8 mouse cellular contexts compared by ENCODE assay signal in the genomic region with DNA sequence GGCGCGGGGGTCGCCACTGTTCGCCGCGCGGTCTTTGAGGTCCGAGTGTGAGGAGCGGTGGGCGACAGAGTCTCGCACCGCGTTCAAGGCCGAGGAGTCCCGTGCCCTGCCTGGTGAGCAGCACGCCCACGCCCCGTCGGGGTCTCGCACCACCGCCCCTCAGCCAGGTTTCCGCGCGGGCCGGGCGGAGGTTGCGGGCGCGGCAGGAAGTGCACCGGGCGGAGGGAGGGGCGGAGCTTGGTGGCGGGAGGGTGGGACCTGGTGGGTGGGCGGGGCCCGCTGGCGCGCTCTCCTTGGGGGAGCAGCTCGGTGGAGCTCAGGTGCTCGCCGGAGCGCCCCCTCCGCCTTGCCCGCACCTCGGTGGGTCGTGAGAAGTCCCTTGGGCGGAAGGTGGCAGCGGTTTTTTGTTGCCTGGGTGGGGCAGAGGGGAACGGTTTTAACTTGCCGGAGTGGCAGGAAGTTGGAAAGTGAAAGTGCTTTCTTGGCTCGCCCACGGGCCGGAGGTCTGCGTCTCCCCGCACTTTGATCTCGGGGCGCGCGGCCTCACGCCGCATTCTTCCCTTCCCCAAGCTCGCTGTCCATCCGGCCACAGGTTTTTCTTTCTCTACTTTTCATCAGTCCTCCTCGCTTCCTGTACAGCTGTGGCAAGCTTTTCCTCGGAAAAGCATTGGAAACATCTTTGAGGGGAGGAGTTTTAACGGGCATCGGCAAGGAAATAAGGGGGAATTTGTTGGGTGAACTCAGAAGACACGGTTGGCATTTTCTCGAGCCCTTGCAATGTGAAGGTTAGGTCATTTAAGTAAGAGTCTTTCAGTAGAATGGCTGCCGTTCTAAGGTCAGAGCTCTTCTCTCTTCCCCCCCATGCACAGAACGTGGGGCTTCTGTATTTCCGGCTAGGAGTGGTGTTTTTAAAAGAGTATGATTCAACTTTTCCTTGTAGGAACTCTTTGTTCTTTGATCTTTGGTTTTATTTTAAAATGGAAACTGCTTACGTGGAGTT. TPM values are rescaled to one million over a fixed set of nuclear protein-coding genes. Genes with fewer than 3 reads are reported as not detected.
A peak's percentile ranks its signal among the peaks of the same experiment; 100 is the strongest.
DNase-seq lines count a peak whose midpoint lies in the region; ATAC-seq and TF ChIP-seq lines count a peak whose summit lies in the region.

No protein-coding gene starts in this region.

- peak overlapping the region; percentile 62 for H3K4me2 ChIP-seq in embryonic facial prominence, embryonic 15.5 days (replicated peaks)
- H3K4me2 ChIP-seq in kidney, embryonic 15.5 days, result peak overlapping the region; percentile 69
- peak overlapping the region; percentile 58 for H3K4me2 ChIP-seq in limb, embryonic 15.5 days
- H3K4me2 ChIP-seq in midbrain, postnatal 0 days (ENCODE audit: low read depth, low read length, poor library complexity, severe bottlenecking), result peak overlapping the region; percentile 71

- peak overlapping the region; percentile 92 for H3K4me3 ChIP-seq in bone marrow macrophage, adult 2 months (ENCODE audit: insufficient read depth, low read length)
- H3K4me3 ChIP-seq in embryonic facial prominence, embryonic 15.5 days (replicated peaks), result peak overlapping the region; percentile 84
- peak overlapping the region; percentile 89 for H3K4me3 ChIP-seq in heart, embryonic 10.5 days
- H3K4me3 ChIP-seq in kidney, embryonic 15.5 days (replicated peaks), result peak overlapping the region; percentile 86
- H3K4me3 ChIP-seq in limb, embryonic 15.5 days, result peak overlapping the region; percentile 82
- H3K4me3 ChIP-seq in midbrain, postnatal 0 days (ENCODE audit: low read depth, low read length), result peak overlapping the region; percentile 69

- no peaks in the 10 kb centered on the region for H3K9me3 ChIP-seq in embryonic facial prominence, embryonic 15.5 days (replicated peaks)
- H3K9me3 ChIP-seq in heart, embryonic 10.5 days, result no peaks in the 10 kb centered on the region
- H3K9me3 ChIP-seq in kidney, embryonic 15.5 days (replicated peaks), result no peaks in the 10 kb centered on the region
- H3K9me3 ChIP-seq in limb, embryonic 15.5 days, result no peaks in the 10 kb centered on the region
- H3K9me3 ChIP-seq in midbrain, postnatal 0 days (ENCODE audit: low read length), result no peaks in the 10 kb centered on the region

- peak overlapping the region; percentile 91 for H3K27ac ChIP-seq in bone marrow macrophage, adult 2 months (ENCODE audit: insufficient read depth, low read depth, low read length)
- H3K27ac ChIP-seq in embryonic facial prominence, embryonic 15.5 days (replicated peaks), result peak overlapping the region; percentile 100
- peak overlapping the region; percentile 100 for H3K27ac ChIP-seq in heart, embryonic 10.5 days
- H3K27ac ChIP-seq in kidney, embryonic 15.5 days, result peak overlapping the region; percentile 100
- H3K27ac ChIP-seq in limb, embryonic 15.5 days, result peak overlapping the region; percentile 100
- peak overlapping the region; percentile 97 for H3K27ac ChIP-seq in midbrain, postnatal 0 days (ENCODE audit: low read depth, low read length)

- no peak; the same call in 1 of the 2 replicates for TF ChIP-seq POLR2A in bone marrow macrophage, adult 2 months (IDR thresholded peaks at IDR 0.05; ENCODE audit: borderline replicate concordance, low read depth, low read length)

- no peaks in the 10 kb centered on the region for H3K27me3 ChIP-seq in embryonic facial prominence, embryonic 15.5 days
- H3K27me3 ChIP-seq in heart, embryonic 10.5 days (ENCODE audit: insufficient read depth, poor library complexity, severe bottlenecking), result no peaks in the 10 kb centered on the region
- no peaks in the 10 kb centered on the region for H3K27me3 ChIP-seq in kidney, embryonic 15.5 days
- no peaks in the 10 kb centered on the region for H3K27me3 ChIP-seq in limb, embryonic 15.5 days
- H3K27me3 ChIP-seq in midbrain, postnatal 0 days (ENCODE audit: insufficient read depth, low read length), result no peaks in the 10 kb centered on the region

- WGBS in embryonic facial prominence, embryonic 15.5 days, result under 1% methylated on average over 71 of the region's 72 CpGs
- WGBS in heart, embryonic 10.5 days, result 1% methylated on average over 72 of the region's 72 CpGs
- WGBS in kidney, embryonic 15.5 days, result under 1% methylated on average over 70 of the region's 72 CpGs
- under 1% methylated on average over 62 of the region's 72 CpGs for WGBS in limb, embryonic 15.5 days
- WGBS in midbrain, postnatal 0 days, result under 1% methylated on average over 43 of the region's 72 CpGs

- H3K9ac ChIP-seq in embryonic facial prominence, embryonic 15.5 days, result peak overlapping the region; percentile 96
- H3K9ac ChIP-seq in kidney, embryonic 15.5 days, result peak overlapping the region; percentile 94
- H3K9ac ChIP-seq in limb, embryonic 15.5 days, result peak overlapping the region; percentile 93
- peak overlapping the region; percentile 83 for H3K9ac ChIP-seq in midbrain, postnatal 0 days (replicated peaks; ENCODE audit: low read length, poor library complexity, severe bottlenecking)

- DNase-seq in B cell, adult 2 months, result peak; percentile 94
- DNase-seq in heart, embryonic 10.5 days (ENCODE audit: low spot score), result peak; percentile 94
- DNase-seq in midbrain, postnatal 0 days (ENCODE audit: low spot score), result peak; percentile 75
- DNase-seq in spleen, postnatal 10 days (ENCODE audit: low spot score in 2 of 2), result peak; percentile 89 to 94

- H3K36me3 ChIP-seq in embryonic facial prominence, embryonic 15.5 days, result no peaks in the 10 kb centered on the region
- no peaks in the 10 kb centered on the region for H3K36me3 ChIP-seq in heart, embryonic 10.5 days
- H3K36me3 ChIP-seq in kidney, embryonic 15.5 days, result no peaks in the 10 kb centered on the region
- H3K36me3 ChIP-seq in limb, embryonic 15.5 days, result no peaks in the 10 kb centered on the region
- H3K36me3 ChIP-seq in midbrain, postnatal 0 days (ENCODE audit: insufficient read depth, low read length), result no peaks in the 10 kb centered on the region

- peaks cover 38% of the 10 kb centered on the region for H3K4me1 ChIP-seq in bone marrow macrophage, adult 2 months (ENCODE audit: control insufficient read depth, insufficient read depth, low read length)
- H3K4me1 ChIP-seq in embryonic facial prominence, embryonic 15.5 days, result peaks cover 38% of the 10 kb centered on the region
- peaks cover 23% of the 10 kb centered on the region for H3K4me1 ChIP-seq in heart, embryonic 10.5 days
- H3K4me1 ChIP-seq in kidney, embryonic 15.5 days, result peaks cover 39% of the 10 kb centered on the region
- peaks cover 21% of the 10 kb centered on the region for H3K4me1 ChIP-seq in limb, embryonic 15.5 days
- H3K4me1 ChIP-seq in midbrain, postnatal 0 days (ENCODE audit: insufficient read depth, low read length), result peaks cover 7% of the 10 kb centered on the region

- peak; percentile 90 for ATAC-seq in embryonic facial prominence, embryonic 15.5 days (ENCODE audit: insufficient number of reproducible peaks, low FRiP score, low TSS enrichment, low read depth)
- peak; percentile 94 for ATAC-seq in kidney, embryonic 15.5 days (replicated peaks; ENCODE audit: low FRiP score)
- ATAC-seq in limb, embryonic 15.5 days (ENCODE audit: insufficient number of reproducible peaks, low FRiP score, low TSS enrichment, low read depth), result peak; percentile 86
- ATAC-seq in midbrain, postnatal 0 days (ENCODE audit: low FRiP score), result peak; percentile 91

- no peak for TF ChIP-seq CTCF in bone marrow macrophage, adult 2 months (IDR thresholded peaks at IDR 0.05; ENCODE audit: low read depth, low read length)
- TF ChIP-seq CTCF in midbrain, postnatal 0 days (IDR thresholded peaks at IDR 0.05), result no peak

RNA-seq across cellular contexts. Expression of a gene that starts 0.7 kb away (rescaled TPM):
- polyA plus RNA-seq in bone marrow macrophage, adult 2 months (2012; ENCODE audit: insufficient read depth, insufficient read length, missing spikeins), result 59.7 and 66.6 TPM in 2 replicates
- polyA plus RNA-seq in embryonic facial prominence, embryonic 15.5 days (2015; fragmentation: Nextera tagmentation; extraction: Ambion mirVana), result 23.0 and 29.2 TPM in 2 replicates
- polyA plus RNA-seq in heart, embryonic 10.5 days (2016; fragmentation: Nextera tagmentation; extraction: Ambion mirVana), result 12.2 and 15.3 TPM in 2 replicates
- 24.1 and 25.8 TPM in 2 replicates for polyA plus RNA-seq in kidney, embryonic 15.5 days (2015; fragmentation: Nextera tagmentation; extraction: Ambion mirVana)
- polyA plus RNA-seq in limb, embryonic 15.5 days (2015; fragmentation: Nextera tagmentation; extraction: Ambion mirVana), result 24.3 and 24.4 TPM in 2 replicates
- total RNA-seq in midbrain, postnatal 0 days (2014; rRNA removed), result 17.6 and 23.4 TPM in 2 replicates
- polyA plus RNA-seq in midbrain, postnatal 0 days (2015; fragmentation: Nextera tagmentation; extraction: Ambion mirVana), result 6.0 and 8.1 TPM in 2 replicates

RNA-seq across cellular contexts. Expression of a gene that starts 45.4 kb away (rescaled TPM):
- polyA plus RNA-seq in bone marrow macrophage, adult 2 months (2012; ENCODE audit: insufficient read depth, insufficient read length, missing spikeins), result not detected in 2 replicates
- 12.6 and 13.3 TPM in 2 replicates for polyA plus RNA-seq in embryonic facial prominence, embryonic 15.5 days (2015; fragmentation: Nextera tagmentation; extraction: Ambion mirVana)
- 1.1 and 1.9 TPM in 2 replicates for polyA plus RNA-seq in heart, embryonic 10.5 days (2016; fragmentation: Nextera tagmentation; extraction: Ambion mirVana)
- 7.9 and 9.1 TPM in 2 replicates for polyA plus RNA-seq in kidney, embryonic 15.5 days (2015; fragmentation: Nextera tagmentation; extraction: Ambion mirVana)
- polyA plus RNA-seq in limb, embryonic 15.5 days (2015; fragmentation: Nextera tagmentation; extraction: Ambion mirVana), result 13.9 and 14.2 TPM in 2 replicates
- 0.80 and 1.3 TPM in 2 replicates for total RNA-seq in midbrain, postnatal 0 days (2014; rRNA removed)
- polyA plus RNA-seq in midbrain, postnatal 0 days (2015; fragmentation: Nextera tagmentation; extraction: Ambion mirVana), result 0.38 and 0.63 TPM in 2 replicates

RNA-seq across cellular contexts. Expression of a gene that starts 59.7 kb away (rescaled TPM):
- not detected in 2 replicates for polyA plus RNA-seq in bone marrow macrophage, adult 2 months (2012; ENCODE audit: insufficient read depth, insufficient read length, missing spikeins)
- 15.2 and 16.8 TPM in 2 replicates for polyA plus RNA-seq in embryonic facial prominence, embryonic 15.5 days (2015; fragmentation: Nextera tagmentation; extraction: Ambion mirVana)
- 7.3 and 12.0 TPM in 2 replicates for polyA plus RNA-seq in heart, embryonic 10.5 days (2016; fragmentation: Nextera tagmentation; extraction: Ambion mirVana)
- 15.6 and 15.8 TPM in 2 replicates for polyA plus RNA-seq in kidney, embryonic 15.5 days (2015; fragmentation: Nextera tagmentation; extraction: Ambion mirVana)
- 11.7 and 14.7 TPM in 2 replicates for polyA plus RNA-seq in limb, embryonic 15.5 days (2015; fragmentation: Nextera tagmentation; extraction: Ambion mirVana)
- total RNA-seq in midbrain, postnatal 0 days (2014; rRNA removed), result 4.6 and 9.2 TPM in 2 replicates
- polyA plus RNA-seq in midbrain, postnatal 0 days (2015; fragmentation: Nextera tagmentation; extraction: Ambion mirVana), result 9.0 and 9.9 TPM in 2 replicates

Comparison
In these comparisons a context has a peak if more than half of its experiments do, and no peak if none do; other contexts are left out.
1. Peak in every context shown above with its lines: DNase-seq, ATAC-seq, H3K4me3 ChIP-seq and H3K27ac ChIP-seq.